Mouse (Mus musculus) ES-Bruce4 (cell line): ENCODE data around the gene Kcnj4.

Experiments used
- CTCF ChIP-seq: IDR thresholded peaks from one replicate; pipeline ENCODE4 v1.8.1; 2011; ENCODE audit warnings: low read depth, low read length
- EP300 ChIP-seq: IDR thresholded peaks from 2 replicates; pipeline ENCODE4 v1.6.1; 2011; ENCODE audit warnings: low read depth, low read length; ENCODE audit not compliant: insufficient read depth
- POLR2A ChIP-seq: IDR thresholded peaks from one replicate; pipeline ENCODE4 v1.8.1; 2011; ENCODE audit warnings: low read length; ENCODE audit not compliant: insufficient read depth

- no peak for TF ChIP-seq CTCF
- TF ChIP-seq EP300, result no peak
- no peak for TF ChIP-seq POLR2A
Observed at GRCm38 (mm10) chr15:79507055-79507828, 2.2 kb upstream of the Kcnj4 start.
